Mouse (Mus musculus): ENCODE measurements around the gene Akna. TPM values are rescaled to one million over a fixed set of nuclear protein-coding genes. Genes with fewer than 3 reads are reported as not detected.

Gene Akna
- polyA plus RNA-seq, 1 experiment from 2014 or later: 9.1 TPM

- 77% methylated on average over 6 of the region's 6 CpGs for WGBS
These were observed 43.3 kb downstream of the Akna start for GRCm38 (mm10) chr4:63359861-63360260.

GRCm38 (mm10) chr4:63356981-63357570 is 46.1 kb downstream of the Akna start:
- Histone ChIP-seq H3K27ac (ENCODE audit: low read depth, low read length) (no peak overlapping the region), H3K9ac (ENCODE audit: low read length) (no peak overlapping the region), H3K4me1 (ENCODE audit: control insufficient read depth, insufficient read depth, low read length) (no peaks in the 10 kb centered on the region), H3K36me3 (ENCODE audit: control insufficient read depth, insufficient read depth, low read length) (no peaks in the 10 kb centered on the region), H3K27me3 (ENCODE audit: control insufficient read depth, insufficient read depth, low read length) (no peaks in the 10 kb centered on the region), H3K9me3 (ENCODE audit: control insufficient read depth, low read length) (no peaks in the 10 kb centered on the region), H3K4me3 (ENCODE audit: low read depth, low read length) (no peak overlapping the region), H3K4me2 (no peak overlapping the region)
- DNase-seq (ENCODE audit: low spot score, missing footprints): no peak
- no peak for ATAC-seq (ENCODE audit: low FRiP score)
- WGBS: 63% methylated on average over 2 of the region's 2 CpGs

More at GRCm38 (mm10) chr4:63359861-63360260, 43.3 kb downstream of the Akna start:
- Histone ChIP-seq H3K9ac (ENCODE audit: low read length) (no peak overlapping the region), H3K27me3 (ENCODE audit: control insufficient read depth, insufficient read depth, low read length) (no peaks in the 10 kb centered on the region), H3K36me3 (ENCODE audit: control insufficient read depth, insufficient read depth, low read length) (no peaks in the 10 kb centered on the region), H3K9me3 (ENCODE audit: control insufficient read depth, low read length) (no peaks in the 10 kb centered on the region), H3K4me2 (no peak overlapping the region), H3K27ac (ENCODE audit: low read depth, low read length) (no peak overlapping the region), H3K4me3 (ENCODE audit: low read depth, low read length) (no peak overlapping the region), H3K4me1 (ENCODE audit: control insufficient read depth, insufficient read depth, low read length) (no peaks in the 10 kb centered on the region)
- DNase-seq (ENCODE audit: low spot score, missing footprints): peak; percentile 76
- ATAC-seq (ENCODE audit: low FRiP score): peak; percentile 35; the same call in 1 of the 2 replicates

DNA sequence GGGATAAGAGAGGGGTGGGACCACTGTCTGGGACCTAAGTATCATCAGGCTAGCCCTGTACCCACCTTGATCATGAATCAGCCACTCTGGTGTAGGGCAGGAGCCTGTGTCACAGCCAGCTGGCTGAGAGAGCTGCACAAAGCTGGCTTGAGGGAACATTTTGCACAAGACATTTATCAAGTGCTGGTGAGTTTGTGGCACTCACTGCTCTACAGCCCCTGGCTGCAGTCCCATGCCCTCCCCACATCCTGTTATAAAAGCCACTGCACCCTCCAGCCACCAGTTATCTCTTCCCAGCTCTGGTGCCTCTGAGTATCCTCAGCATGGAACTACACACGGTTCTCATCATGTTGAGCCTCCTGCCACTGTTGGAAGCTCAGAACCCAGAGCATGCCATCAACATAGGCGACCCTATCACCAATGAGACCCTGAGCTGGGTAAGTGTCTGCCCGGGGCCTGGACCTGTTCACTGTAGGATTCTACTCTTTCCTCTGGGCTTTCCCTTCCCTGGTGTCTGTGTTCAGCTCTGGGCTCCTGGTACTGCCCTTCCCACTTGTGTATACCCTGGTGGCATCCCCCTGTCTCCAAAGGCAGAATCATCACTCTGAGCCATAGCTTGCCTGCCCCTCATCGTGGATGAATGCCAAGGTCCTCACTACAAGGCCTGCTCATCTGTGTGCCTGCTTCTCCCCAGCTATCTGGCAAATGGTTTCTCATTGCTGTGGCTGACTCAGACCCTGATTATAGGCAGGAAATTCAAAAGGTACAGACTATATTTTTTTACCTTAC is 47.1 kb downstream of the Akna start, which contains the start of gene Orm3:
Gene Orm3 (plus strand): TSS at position 286 of the 789 bp plus-strand sequence.
- ATAC-seq (ENCODE audit: low FRiP score): no peak
- 82% methylated on average over 4 of the region's 4 CpGs for WGBS

GRCm38 (mm10) chr4:63348524-63348923 is 54.6 kb downstream of the Akna start:
- Histone ChIP-seq H3K9ac (ENCODE audit: low read length) (no peak overlapping the region), H3K36me3 (ENCODE audit: control insufficient read depth, insufficient read depth, low read length) (no peaks in the 10 kb centered on the region), H3K4me3 (ENCODE audit: low read depth, low read length) (no peak overlapping the region), H3K9me3 (ENCODE audit: control insufficient read depth, low read length) (no peaks in the 10 kb centered on the region), H3K4me2 (no peak overlapping the region), H3K27ac (ENCODE audit: low read depth, low read length) (no peak overlapping the region), H3K4me1 (ENCODE audit: control insufficient read depth, insufficient read depth, low read length) (no peaks in the 10 kb centered on the region), H3K27me3 (ENCODE audit: control insufficient read depth, insufficient read depth, low read length) (no peaks in the 10 kb centered on the region)
- 74% methylated on average over 6 of the region's 6 CpGs for WGBS
- ATAC-seq (ENCODE audit: low FRiP score) (no peak), DNase-seq (ENCODE audit: low spot score, missing footprints) (no peak)

More for the DNA sequence above, 47.1 kb downstream of the Akna start, which contains the start of gene Orm3:
- Histone ChIP-seq H3K27me3 (ENCODE audit: control insufficient read depth, insufficient read depth, low read length) (no peaks in the 10 kb centered on the region), H3K4me2 (no peak within 1 kb of the TSS), H3K4me1 (ENCODE audit: control insufficient read depth, insufficient read depth, low read length) (no peaks in the 10 kb centered on the region), H3K4me3 (ENCODE audit: low read depth, low read length) (no peak within 1 kb of the TSS), H3K9me3 (ENCODE audit: control insufficient read depth, low read length) (no peaks in the 10 kb centered on the region), H3K9ac (ENCODE audit: low read length) (no peak within 1 kb of the TSS), H3K36me3 (ENCODE audit: control insufficient read depth, insufficient read depth, low read length) (no peaks in the 10 kb centered on the region), H3K27ac (ENCODE audit: low read depth, low read length) (no peak within 1 kb of the TSS)
- DNase-seq (ENCODE audit: low spot score, missing footprints): peak; percentile 77

DNA sequence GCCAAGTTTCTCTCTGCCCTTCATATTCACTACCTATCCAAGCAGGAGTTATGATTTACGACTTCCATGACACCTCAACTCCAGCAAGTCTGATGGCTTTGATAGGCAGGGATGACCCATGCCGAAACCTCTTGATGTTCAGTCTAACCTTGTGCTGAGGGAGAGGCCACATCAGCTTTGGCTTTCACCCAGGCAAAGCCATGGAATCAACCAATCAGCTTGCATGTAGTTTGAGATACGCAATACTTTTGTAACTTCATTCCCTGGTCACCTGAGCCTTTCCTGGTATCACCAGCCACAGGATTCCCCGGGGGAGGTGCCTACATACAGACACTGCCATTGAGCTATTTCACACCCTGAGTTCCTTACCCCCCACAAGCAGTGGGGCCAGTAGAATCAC is 56.5 kb downstream of the Akna start:
- no peak overlapping the region for H3K4me3 ChIP-seq (ENCODE audit: low read depth, low read length)
- H3K27me3 ChIP-seq (ENCODE audit: control insufficient read depth, insufficient read depth, low read length): no peaks in the 10 kb centered on the region
- H3K9ac ChIP-seq (ENCODE audit: low read length): no peak overlapping the region
- DNase-seq (ENCODE audit: low spot score, missing footprints) (no peak), ATAC-seq (ENCODE audit: low FRiP score) (no peak)
- no peaks in the 10 kb centered on the region for H3K9me3 ChIP-seq (ENCODE audit: control insufficient read depth, low read length)
- H3K27ac ChIP-seq (ENCODE audit: low read depth, low read length): no peak overlapping the region
- no peaks in the 10 kb centered on the region for H3K36me3 ChIP-seq (ENCODE audit: control insufficient read depth, insufficient read depth, low read length)
- H3K4me1 ChIP-seq (ENCODE audit: control insufficient read depth, insufficient read depth, low read length): no peaks in the 10 kb centered on the region
- 89% methylated on average over 4 of the region's 4 CpGs for WGBS
- no peak overlapping the region for H3K4me2 ChIP-seq

DNA sequence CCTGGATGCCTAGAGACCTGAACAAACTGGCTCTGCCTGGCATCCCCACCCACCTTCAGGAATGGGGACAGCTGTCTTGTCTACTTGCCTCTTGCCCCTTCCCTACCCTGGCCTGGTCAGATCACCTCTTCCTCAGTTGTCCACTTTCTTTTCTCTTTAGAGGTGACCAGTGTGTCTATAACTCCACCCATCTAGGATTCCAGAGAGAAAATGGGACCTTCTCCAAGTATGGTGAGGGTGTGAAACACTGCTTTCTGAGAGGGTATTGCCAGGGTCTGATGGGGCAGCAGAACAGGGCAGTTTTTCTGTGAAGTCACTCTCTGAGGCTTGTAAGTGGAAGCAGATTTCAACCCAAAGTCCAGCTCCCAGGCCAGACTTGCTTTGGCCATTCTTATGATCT is 57.9 kb downstream of the Akna start:
- DNase-seq (ENCODE audit: low spot score, missing footprints) (no peak), ATAC-seq (ENCODE audit: low FRiP score) (no peak)
- Histone ChIP-seq H3K27me3 (ENCODE audit: control insufficient read depth, insufficient read depth, low read length) (no peaks in the 10 kb centered on the region), H3K27ac (ENCODE audit: low read depth, low read length) (no peak overlapping the region), H3K9ac (ENCODE audit: low read length) (no peak overlapping the region), H3K9me3 (ENCODE audit: control insufficient read depth, low read length) (no peaks in the 10 kb centered on the region), H3K4me1 (ENCODE audit: control insufficient read depth, insufficient read depth, low read length) (no peaks in the 10 kb centered on the region), H3K4me3 (ENCODE audit: low read depth, low read length) (no peak overlapping the region), H3K36me3 (ENCODE audit: control insufficient read depth, insufficient read depth, low read length) (no peaks in the 10 kb centered on the region), H3K4me2 (no peak overlapping the region)

DNA sequence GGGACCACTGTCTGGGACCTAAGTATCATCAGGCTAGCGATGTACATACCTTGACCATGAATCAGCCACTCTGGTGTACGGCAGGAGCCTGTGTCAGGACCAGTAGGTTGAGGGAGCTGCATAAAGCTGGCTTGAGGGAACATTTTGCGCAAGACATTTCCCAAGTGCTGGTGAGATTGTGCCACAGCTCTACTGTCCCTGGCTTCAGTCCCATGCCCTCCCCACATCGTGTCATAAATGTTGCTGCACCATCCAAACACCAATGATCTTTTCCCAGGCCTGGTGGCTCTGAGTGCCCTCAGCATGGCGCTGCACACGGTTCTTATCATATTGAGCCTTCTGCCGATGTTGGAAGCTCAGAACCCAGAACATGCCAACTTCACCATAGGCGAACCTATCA is 58.9 kb downstream of the Akna start, which contains the start of gene Orm1:
Gene Orm1 (plus strand): TSS at position 266 of the 400 bp plus-strand sequence.
- H3K9ac ChIP-seq (ENCODE audit: low read length): no peak within 1 kb of the TSS
- no peaks in the 10 kb centered on the region for H3K27me3 ChIP-seq (ENCODE audit: control insufficient read depth, insufficient read depth, low read length)
- no peaks in the 10 kb centered on the region for H3K9me3 ChIP-seq (ENCODE audit: control insufficient read depth, low read length)
- no peaks in the 10 kb centered on the region for H3K36me3 ChIP-seq (ENCODE audit: control insufficient read depth, insufficient read depth, low read length)
- no peaks in the 10 kb centered on the region for H3K4me1 ChIP-seq (ENCODE audit: control insufficient read depth, insufficient read depth, low read length)
- H3K4me2 ChIP-seq: no peak within 1 kb of the TSS
- no peak within 1 kb of the TSS for H3K4me3 ChIP-seq (ENCODE audit: low read depth, low read length)
- WGBS: 90% methylated on average over 8 of the region's 8 CpGs
- no peak for DNase-seq (ENCODE audit: low spot score, missing footprints)
- H3K27ac ChIP-seq (ENCODE audit: low read depth, low read length): no peak within 1 kb of the TSS
- ATAC-seq (ENCODE audit: low FRiP score): no peak

GRCm38 (mm10) chr4:63343608-63344007 is 59.5 kb downstream of the Akna start:
- ATAC-seq (ENCODE audit: low FRiP score) (no peak), DNase-seq (ENCODE audit: low spot score, missing footprints) (no peak)
- no peak overlapping the region for H3K27ac ChIP-seq (ENCODE audit: low read depth, low read length)
- no peak overlapping the region for H3K4me2 ChIP-seq
- H3K9ac ChIP-seq (ENCODE audit: low read length): no peak overlapping the region
- H3K9me3 ChIP-seq (ENCODE audit: control insufficient read depth, low read length): no peaks in the 10 kb centered on the region
- H3K4me1 ChIP-seq (ENCODE audit: control insufficient read depth, insufficient read depth, low read length): no peaks in the 10 kb centered on the region
- no peaks in the 10 kb centered on the region for H3K27me3 ChIP-seq (ENCODE audit: control insufficient read depth, insufficient read depth, low read length)
- no peak overlapping the region for H3K4me3 ChIP-seq (ENCODE audit: low read depth, low read length)
- H3K36me3 ChIP-seq (ENCODE audit: control insufficient read depth, insufficient read depth, low read length): no peaks in the 10 kb centered on the region
- WGBS: 68% methylated on average over 3 of the region's 3 CpGs

DNA sequence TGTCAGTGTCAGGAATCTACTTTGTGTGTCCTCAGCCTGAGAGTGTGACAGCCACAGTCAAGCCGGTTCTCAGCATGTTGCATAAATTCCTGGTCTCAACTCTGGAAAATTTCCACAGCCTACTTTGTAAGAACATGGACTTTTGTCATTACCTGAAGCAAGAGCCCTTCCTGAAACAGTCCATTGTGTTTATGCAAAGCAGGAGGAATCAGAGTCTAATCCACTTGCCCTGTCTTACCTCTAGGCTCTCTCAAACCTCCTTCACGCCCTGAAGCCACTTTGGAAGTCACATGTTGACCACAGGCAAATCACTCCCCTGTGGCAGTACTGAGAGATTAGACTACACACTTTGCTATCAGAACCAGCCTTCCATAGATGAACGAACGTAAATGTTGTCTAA is 60.7 kb downstream of the Akna start:
- no peak overlapping the region for H3K4me2 ChIP-seq
- no peak overlapping the region for H3K4me3 ChIP-seq (ENCODE audit: low read depth, low read length)
- DNase-seq (ENCODE audit: low spot score, missing footprints) (no peak), ATAC-seq (ENCODE audit: low FRiP score) (no peak)
- H3K27ac ChIP-seq (ENCODE audit: low read depth, low read length): no peak overlapping the region
- WGBS: 72% methylated on average over 4 of the region's 4 CpGs
- H3K36me3 ChIP-seq (ENCODE audit: control insufficient read depth, insufficient read depth, low read length): no peaks in the 10 kb centered on the region
- no peaks in the 10 kb centered on the region for H3K9me3 ChIP-seq (ENCODE audit: control insufficient read depth, low read length)
- H3K9ac ChIP-seq (ENCODE audit: low read length): no peak overlapping the region
- no peaks in the 10 kb centered on the region for H3K4me1 ChIP-seq (ENCODE audit: control insufficient read depth, insufficient read depth, low read length)
- no peaks in the 10 kb centered on the region for H3K27me3 ChIP-seq (ENCODE audit: control insufficient read depth, insufficient read depth, low read length)
